Mouse (Mus musculus) heart, adult 2 months (tissue): ENCODE measurements around the gene Gm27029. TPM values are rescaled to one million over a fixed set of nuclear protein-coding genes. Genes with fewer than 3 reads are reported as not detected.

Experiments
- DNase-seq, 2 experiments: peaks; one replicate each; pipeline ENCODE4 v3.0.0; 2021
- H3K27ac ChIP-seq: fragments of 200-600 bp; 2 replicates; pipeline ENCODE4 v1.8.1; 2022
- H3K27me3 ChIP-seq: fragments of 200-500 bp; 2 replicates; pipeline ENCODE4 v1.6.1; 2012; ENCODE audit warnings: mild to moderate bottlenecking, low read length, inconsistent platforms, mixed read lengths; ENCODE audit not compliant: control insufficient read depth, insufficient read depth
- H3K36me3 ChIP-seq: fragments of 200-500 bp; 2 replicates; pipeline ENCODE4 v1.6.1; 2012; ENCODE audit warnings: low read length, inconsistent platforms; ENCODE audit not compliant: control insufficient read depth, insufficient read depth
- H3K4me1 ChIP-seq: fragments of 200-500 bp; 2 replicates; pipeline ENCODE4 v1.6.1; 2011; ENCODE audit warnings: low read length; ENCODE audit not compliant: control insufficient read depth, insufficient read depth
- H3K4me3 ChIP-seq: fragments of 200-600 bp; 2 replicates; pipeline ENCODE4 v1.8.1; 2022
- H3K79me2 ChIP-seq: fragments of 200-500 bp; replicated peaks from 2 replicates; pipeline ENCODE4 v1.6.1; 2012; ENCODE audit warnings: mild to moderate bottlenecking, inconsistent platforms, low read length, moderate library complexity, mixed read lengths; ENCODE audit not compliant: control insufficient read depth, insufficient read depth
- H3K9ac ChIP-seq: fragments of 200-500 bp; 2 replicates; pipeline ENCODE4 v1.6.1; 2012; ENCODE audit warnings: low read depth, mild to moderate bottlenecking, control low read depth, inconsistent platforms, low read length, mixed read lengths
- CTCF ChIP-seq: fragments of 200-600 bp; IDR thresholded peaks from 2 replicates; pipeline ENCODE4 v1.8.1; 2022; ENCODE audit warnings: antibody characterized with exemption, mild to moderate bottlenecking, moderate library complexity
- EP300 ChIP-seq: fragments of 200-500 bp; IDR thresholded peaks from 2 replicates; pipeline ENCODE4 v1.6.1; 2011; ENCODE audit warnings: low read depth, low read length, control low read depth; ENCODE audit not compliant: insufficient read depth
- POLR2A ChIP-seq: fragments of 200-500 bp; IDR thresholded peaks from 2 replicates; pipeline ENCODE4 v1.6.1; 2011; ENCODE audit warnings: mild to moderate bottlenecking, low read depth, low read length, control low read depth; ENCODE audit not compliant: insufficient read depth
- WGBS: fragments of 180-500 bp; shearing (Covaris S2); methylation state at CpG from one replicate; pipeline ENCODE4 v1.1.7; 2018; 5-methylcytosine and 5-hydroxymethylcytosine counted together
- intact Hi-C: fragments of 180-260 bp; cut with DNase I; formaldehyde crosslinking; loops from one replicate; pipeline ENCODE4 v1.15.1; 2025
- polyA plus RNA-seq: library from polyadenylated mRNA; depleted of rRNA; stranded (reverse); fragments of >200 nt; gene quantifications from 2 replicates; pipeline ENCODE4 v1.2.3, GENCODE M21; 2012
- total RNA-seq, 2 experiments: library from RNA; stranded (reverse); gene quantifications; 2 replicates each; pipeline ENCODE4 v1.2.3; 2021

Gene Gm27029
- total and polyA plus RNA-seq, 3 experiments, result 1.3 to 10.2 (median 5.1) TPM

GRCm38 (mm10) chr11:101465869-101466551 lies 41.4 kb upstream of the Gm27029 start, which contains the start of gene Vat1:
Gene Vat1, minus strand, starts transcription at chr11:101466230.
- 1% methylated on average over 60 of the region's 60 CpGs for WGBS
- TF ChIP-seq EP300 (0 out of 2 replicates have a peak, but pooled peaks have one; percentile 20), CTCF (peak; percentile 38), POLR2A (peak; percentile 71)
- Histone ChIP-seq H3K9ac (peak within 1 kb of the TSS; percentile 82), H3K4me1 (peaks cover 3% of the 10 kb centered on the region), H3K36me3 (no peaks in the 10 kb centered on the region), H3K4me3 (peak within 1 kb of the TSS; percentile 82), H3K27ac (peak within 1 kb of the TSS; percentile 88), H3K27me3 (no peaks in the 10 kb centered on the region), H3K79me2 (no peaks in the 10 kb centered on the region)
- DNase-seq, result peak; percentile 83 to 85
- intact Hi-C loops, result loop anchor here (2.0 to 5.0 kb wide), 2 partner anchors 17 to 86 kb away; partner anchors contain the start of genes Brca1, Ifi35 and Nbr1

- Histone ChIP-seq H3K36me3 (no peaks in the 10 kb centered on the region), H3K4me1 (peaks cover 3% of the 10 kb centered on the region), H3K9ac (peak overlapping the region; percentile 82), H3K27me3 (no peaks in the 10 kb centered on the region), H3K79me2 (no peaks in the 10 kb centered on the region), H3K4me3 (peak overlapping the region; percentile 82), H3K27ac (peak overlapping the region; percentile 88)
- intact Hi-C loops, result loop anchor here (2.0 to 5.0 kb wide), 2 partner anchors 16 to 87 kb away; partner anchors contain the start of genes Brca1, Ifi35 and Nbr1
- 3% methylated on average over 51 of the region's 51 CpGs for WGBS
- TF ChIP-seq CTCF, result 0 out of 2 replicates have a peak, but pooled peaks have one; percentile 21
- TF ChIP-seq POLR2A, result no peak
- DNase-seq, result peak; percentile 75 to 83
Observed at GRCm38 (mm10) chr11:101465101-101465868, 40.7 kb upstream of the Gm27029 start.

GRCm38 (mm10) chr11:101464211-101465100 lies 39.9 kb upstream of the Gm27029 start, which contains the start of gene Rnd2:
Gene Rnd2, plus strand, starts transcription at chr11:101464999.
- TF ChIP-seq EP300 (no peak), POLR2A (no peak), CTCF (no peak)
- WGBS, result 16% methylated on average over 12 of the region's 12 CpGs
- Histone ChIP-seq H3K36me3 (no peaks in the 10 kb centered on the region), H3K79me2 (no peaks in the 10 kb centered on the region), H3K27me3 (no peaks in the 10 kb centered on the region), H3K4me3 (peak within 1 kb of the TSS; percentile 82), H3K4me1 (peaks cover 3% of the 10 kb centered on the region), H3K27ac (peak within 1 kb of the TSS; percentile 88), H3K9ac (peak within 1 kb of the TSS; percentile 82)
- intact Hi-C loops, result loop anchor here (2.0 to 5.0 kb wide), 2 partner anchors 16 to 88 kb away; partner anchors contain the start of genes Brca1, Ifi35 and Nbr1
- DNase-seq, result no peak

GRCm38 (mm10) chr11:101462583-101463440 lies 38.2 kb upstream of the Gm27029 start:
- 57% methylated on average over 13 of the region's 13 CpGs for WGBS

More at GRCm38 (mm10) chr11:101462583-101463440, 38.2 kb upstream of the Gm27029 start:
- no peak for DNase-seq
- Histone ChIP-seq H3K27ac (no peak overlapping the region), H3K79me2 (no peaks in the 10 kb centered on the region), H3K27me3 (no peaks in the 10 kb centered on the region), H3K4me3 (no peak overlapping the region), H3K9ac (no peak overlapping the region), H3K36me3 (no peaks in the 10 kb centered on the region), H3K4me1 (peaks cover 3% of the 10 kb centered on the region)
- TF ChIP-seq CTCF (no peak), EP300 (no peak), POLR2A (no peak)
- intact Hi-C loops, result no loop called here
